Mouse (Mus musculus) ovary, adult 18-20 months (tissue): Measurements from ENCODE around the gene Cab39l.
A peak's percentile ranks its signal among the peaks of the same experiment; 100 is the strongest.
"Not testable (repeated sequence)": the region's sequence is repeated elsewhere in the genome, so short reads cannot be mapped to it uniquely, and the experiment has no call there.

Experiments
- DNase-seq: peaks from one replicate; pipeline ENCODE4 v3.0.0; 2022; ENCODE audit warnings: low spot score, mixed read lengths

The Cab39l gene

GRCm38 (mm10) chr14:59566756-59567155, 126.0 kb downstream of the Cab39l start:
- no peak for DNase-seq

- DNase-seq = no peak
Measured at GRCm38 (mm10) chr14:59576385-59576784, 135.6 kb downstream of the Cab39l start.

- no peak for DNase-seq
Measured at GRCm38 (mm10) chr14:59590614-59591013, 149.8 kb downstream of the Cab39l start.

- DNase-seq = no peak
Measured at GRCm38 (mm10) chr14:59591901-59592300, 151.1 kb downstream of the Cab39l start.

DNA sequence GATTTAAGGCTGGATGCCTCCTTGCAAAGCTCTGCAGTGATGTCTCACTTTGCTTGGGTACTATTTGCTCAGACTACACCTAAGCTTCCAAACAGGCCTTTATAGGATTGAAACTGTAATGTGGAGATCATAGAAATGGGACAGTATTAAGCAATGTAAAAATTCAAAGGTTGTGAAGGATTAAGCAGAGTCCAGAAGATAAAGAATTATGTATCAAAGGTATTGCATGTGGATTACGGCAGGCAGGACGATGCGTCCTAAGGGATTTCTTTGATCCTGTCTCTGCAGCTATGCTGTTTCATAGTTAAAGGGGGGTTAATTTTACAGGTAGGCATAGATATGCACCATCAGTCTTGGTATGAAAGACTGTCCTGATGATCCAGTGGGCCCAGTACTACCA, 151.8 kb downstream of the Cab39l start:
- no peak for DNase-seq

GRCm38 (mm10) chr14:59594988-59595387, 154.2 kb downstream of the Cab39l start:
- no peak for DNase-seq

- DNase-seq = peak; percentile 84
Measured at GRCm38 (mm10) chr14:59597398-59598259, 156.9 kb downstream of the Cab39l start, which contains the start of gene Cdadc1. TSS of gene Cdadc1 (minus strand) at chr14:59597959.

GRCm38 (mm10) chr14:59598260-59598627, 157.5 kb downstream of the Cab39l start:
- no peak for DNase-seq

DNA sequence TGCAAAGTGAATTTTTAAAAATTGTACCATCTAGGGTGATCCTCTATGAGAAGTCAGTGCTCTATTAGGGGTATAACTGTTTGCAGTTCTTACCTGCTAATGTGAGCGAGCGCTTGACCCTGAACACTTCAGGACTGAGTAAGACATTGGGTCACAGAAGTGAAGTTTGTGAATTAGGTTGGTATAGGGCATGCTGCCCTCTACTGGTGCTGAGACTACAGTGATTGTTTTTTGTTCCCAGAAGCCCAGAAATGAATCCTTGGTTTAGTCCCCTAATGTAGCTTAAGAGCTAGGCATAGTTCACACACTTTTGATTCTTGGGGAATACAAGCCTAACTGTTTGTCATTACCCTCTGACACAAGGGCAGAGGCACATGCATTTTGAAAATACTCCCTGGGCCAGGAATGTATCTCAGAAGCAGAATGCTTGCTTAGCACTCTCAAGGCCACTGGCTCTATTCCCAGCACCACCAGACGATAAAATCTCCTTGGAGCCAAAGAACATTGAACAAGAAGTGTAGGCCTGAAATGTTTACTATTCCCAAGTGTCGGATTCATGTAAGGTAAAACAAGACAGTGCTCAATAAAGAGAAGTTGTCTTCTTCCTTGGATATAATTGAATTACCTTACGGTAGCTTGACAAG, 163.4 kb downstream of the Cab39l start:
- DNase-seq = peak; percentile 52

GRCm38 (mm10) chr14:59605671-59606353, 165.0 kb downstream of the Cab39l start:
- peak; percentile 23 for DNase-seq

DNA sequence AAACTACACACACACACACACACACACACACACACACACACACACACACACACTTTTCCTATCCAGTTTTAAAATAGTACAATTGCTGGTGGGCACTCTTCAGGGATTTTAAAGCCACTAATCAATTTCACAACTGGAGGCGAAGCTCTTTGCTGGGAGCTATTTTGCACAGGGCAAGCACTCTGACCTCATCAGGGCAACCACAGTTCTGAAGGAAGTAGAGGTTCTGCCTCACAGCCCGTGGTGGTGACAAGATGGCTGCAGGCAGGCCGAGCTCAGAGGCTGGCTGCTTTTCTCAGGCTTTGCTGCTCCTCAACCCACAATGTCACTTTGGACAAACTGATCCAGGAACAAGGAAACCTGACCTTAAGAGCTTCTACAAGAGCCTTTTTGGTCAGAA, 166.2 kb downstream of the Cab39l start:
- DNase-seq = no peak

DNA sequence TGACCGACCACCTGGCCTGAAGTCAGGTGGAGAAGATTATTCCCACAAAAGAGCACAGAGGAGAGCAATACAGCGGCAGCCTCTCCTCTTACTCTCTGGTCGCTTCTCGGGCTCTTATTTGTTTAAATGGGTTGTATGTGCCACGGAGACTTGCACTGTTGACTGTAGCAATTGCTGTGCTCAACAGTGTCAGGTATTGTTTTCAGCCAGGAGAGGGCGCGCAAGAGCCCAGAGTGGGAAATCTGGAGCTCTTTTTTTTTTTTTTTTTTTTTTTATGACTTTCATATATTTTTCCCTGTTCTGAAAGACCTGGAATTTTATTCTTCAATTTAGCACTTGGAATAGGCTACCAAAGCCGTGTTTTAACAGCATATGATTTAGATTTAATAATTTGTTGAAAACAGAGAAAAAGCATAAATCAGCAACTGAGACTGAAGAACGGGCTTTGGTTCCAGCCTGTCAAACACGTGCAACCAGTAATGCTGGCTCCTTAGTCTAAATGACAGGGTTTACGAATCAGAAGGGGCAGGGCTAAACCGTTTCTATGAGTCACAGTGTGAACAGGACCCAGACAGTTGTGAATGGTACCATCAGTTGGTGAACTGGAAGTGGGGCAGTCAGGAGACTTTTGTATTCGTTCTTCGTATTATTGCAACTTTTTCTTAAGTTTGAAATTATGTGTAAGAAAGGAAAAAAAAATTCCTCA, 172.3 kb downstream of the Cab39l start:
- no peak for DNase-seq

DNA sequence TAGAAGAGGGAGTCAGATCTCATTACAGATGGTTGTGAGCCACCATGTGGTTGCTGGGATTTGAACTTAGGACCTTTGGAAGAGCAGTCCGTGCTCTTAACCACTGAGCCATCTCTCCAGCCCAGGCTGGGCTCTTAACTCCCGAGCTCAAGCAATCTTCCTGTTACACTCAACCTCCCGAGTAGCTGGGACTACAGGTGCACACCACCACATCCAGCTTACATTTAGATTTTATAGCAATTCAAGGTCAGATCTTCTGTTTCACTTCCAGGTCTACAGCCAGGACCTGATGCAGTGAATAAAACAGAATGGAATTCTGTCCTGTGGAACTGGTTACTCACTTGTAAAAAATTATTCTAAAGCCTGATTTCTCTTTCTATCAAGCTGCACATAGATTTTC, 173.4 kb downstream of the Cab39l start:
- DNase-seq = not testable (repeated sequence)

DNA sequence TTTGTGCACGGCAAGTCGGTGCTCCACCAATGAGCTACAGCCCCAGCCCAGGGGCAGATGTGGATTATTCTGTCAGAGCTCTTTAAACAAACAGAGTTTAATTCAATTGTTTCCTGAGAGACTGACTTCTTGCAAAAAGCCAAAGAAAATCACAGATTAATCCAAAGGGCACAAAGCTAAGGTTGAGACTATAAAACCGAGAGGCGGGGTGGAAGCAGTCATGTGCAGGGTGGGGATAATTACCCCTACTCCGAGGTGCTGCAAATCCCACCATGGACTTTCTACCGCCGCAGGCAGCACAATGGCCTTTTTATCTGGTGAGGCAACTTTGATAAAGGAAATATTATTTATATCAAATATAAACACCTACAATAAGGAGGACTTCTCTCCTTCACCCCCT, 176.0 kb downstream of the Cab39l start:
- no peak for DNase-seq

GRCm38 (mm10) chr14:59624326-59624885, 183.6 kb downstream of the Cab39l start:
- DNase-seq = no peak

GRCm38 (mm10) chr14:59625158-59625805, 184.5 kb downstream of the Cab39l start, which contains the start of gene Shisa2:
TSS of gene Shisa2 (plus strand) at chr14:59625308.
- peak; percentile 77 for DNase-seq

GRCm38 (mm10) chr14:59625806-59626364, 185.1 kb downstream of the Cab39l start:
- DNase-seq = no peak

- DNase-seq = no peak
Measured at GRCm38 (mm10) chr14:59626711-59627110, 185.9 kb downstream of the Cab39l start.

DNA sequence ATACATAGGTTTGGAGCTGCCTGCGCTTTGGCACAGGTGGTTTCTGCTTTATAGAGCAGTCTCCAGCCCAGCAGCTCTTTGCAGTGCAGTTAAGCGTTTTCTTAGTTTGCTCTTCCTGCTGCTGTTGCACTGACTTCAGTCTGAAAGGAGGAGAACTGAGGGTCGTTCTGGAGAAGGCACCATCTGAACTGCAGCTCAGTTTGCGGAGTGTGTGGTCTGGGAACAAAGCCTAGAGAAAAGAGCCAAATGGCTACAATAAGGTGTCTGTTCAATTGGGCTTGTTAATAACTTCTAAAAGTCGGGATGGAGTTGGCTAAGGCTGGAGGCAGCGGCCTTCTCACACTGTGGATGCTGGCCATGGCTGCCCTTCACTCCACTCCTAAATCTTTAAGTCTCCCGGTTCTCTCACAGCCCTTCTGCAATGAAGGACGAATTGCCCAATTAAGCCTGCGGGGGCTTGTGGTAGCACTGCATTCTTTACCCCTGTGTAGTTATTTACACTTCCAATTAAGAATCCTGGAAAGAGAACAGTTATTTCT, 186.4 kb downstream of the Cab39l start:
- no peak for DNase-seq

GRCm38 (mm10) chr14:59627823-59628222, 187.1 kb downstream of the Cab39l start:
- no peak for DNase-seq

GRCm38 (mm10) chr14:59629308-59629707, 188.5 kb downstream of the Cab39l start:
- no peak for DNase-seq
